Mouse (Mus musculus) gastrocnemius, adult 2 months (tissue): ENCODE results near the gene Mast1. TPM values are rescaled to one million over a fixed set of nuclear protein-coding genes. Genes with fewer than 3 reads are reported as not detected.
A peak's percentile ranks its signal among the peaks of the same experiment; 100 is the strongest.

ENCODE experiments used
- DNase-seq: peaks from one replicate; pipeline ENCODE4 v3.0.0; 2022
- H3K27ac ChIP-seq: fragments of 200-600 bp; 2 replicates; pipeline ENCODE4 v1.8.1; 2022; ENCODE audit warnings: mild to moderate bottlenecking
- H3K4me3 ChIP-seq: fragments of 200-600 bp; 2 replicates; pipeline ENCODE4 v1.8.1; 2022; ENCODE audit warnings: mild to moderate bottlenecking, moderate library complexity
- CTCF ChIP-seq: fragments of 200-600 bp; IDR thresholded peaks from 2 replicates; pipeline ENCODE4 v1.8.1; 2022; ENCODE audit warnings: antibody characterized with exemption, mild to moderate bottlenecking, moderate library complexity
- intact Hi-C: fragments of 180-260 bp; cut with DNase I; formaldehyde crosslinking; loops from one replicate; pipeline ENCODE4 v1.15.1; 2025
- total RNA-seq, 2 experiments: library from RNA; stranded (reverse); gene quantifications; 2 replicates each; pipeline ENCODE4 v1.2.3; 2021

Mast1 gene
- total RNA-seq, 2 experiments from 2014 or later, result 0.17 TPM; not detected in 1

DNA sequence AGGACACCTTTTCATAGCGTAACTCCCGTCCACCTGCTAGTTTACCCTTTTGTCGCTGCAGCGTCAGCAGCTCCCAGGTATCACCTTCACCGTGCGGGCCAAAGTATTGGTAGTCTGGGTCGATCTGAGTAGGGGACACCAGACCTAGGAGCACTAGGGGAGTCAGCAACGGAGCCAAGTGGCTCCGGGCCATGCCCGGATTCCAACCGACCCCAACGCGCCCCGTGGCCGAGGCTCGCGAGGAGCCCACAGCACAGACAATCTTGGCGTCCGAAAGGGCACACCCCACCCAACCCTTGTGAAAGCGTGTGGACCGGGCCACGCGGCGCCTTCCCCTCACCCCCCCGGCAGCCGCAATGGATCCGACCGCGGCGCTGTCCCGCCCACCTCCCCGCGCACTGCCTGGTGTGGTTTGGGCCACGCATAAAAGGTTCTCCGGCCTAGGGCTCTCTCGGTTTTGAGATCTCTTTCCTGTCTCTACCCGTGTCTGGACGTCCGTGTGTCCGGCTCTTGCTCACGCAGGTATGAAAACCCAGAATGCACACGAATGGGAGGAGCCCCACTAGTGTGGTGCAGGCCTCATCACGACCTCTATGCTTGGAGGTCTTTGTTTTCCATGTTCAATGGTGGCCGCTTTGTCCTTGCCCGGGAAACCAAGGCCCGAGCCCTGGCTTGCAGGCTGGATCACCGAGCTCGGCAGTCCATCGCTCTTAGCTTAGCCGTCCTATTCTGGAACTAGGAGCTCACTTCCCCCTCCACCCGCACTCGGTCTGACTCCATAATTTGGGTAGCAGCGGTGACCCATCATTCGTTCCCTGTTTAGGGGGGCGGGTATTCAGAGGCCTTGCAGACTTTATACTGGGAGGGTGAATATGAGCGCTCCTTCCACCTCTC, 32.3 kb upstream of the Mast1 start, which contains the start of the genes Gm49661, Prdx2 and Rnaseh2a:
Gene Gm49661, minus strand, starts transcription at position 193 of the 894 bp plus-strand sequence.
Gene Prdx2, plus strand, starts transcription at position 347 of the 894 bp plus-strand sequence.
Gene Rnaseh2a, minus strand, starts transcription at position 527 of the 894 bp plus-strand sequence.
- intact Hi-C loops, result loop anchor here (5.0 to 10.0 kb wide), 2 partner anchors 58 to 305 kb away; partner anchors contain the start of genes Asna1, Ier2 and Trir
- peak within 1 kb of the TSS; percentile 81 for H3K4me3 ChIP-seq
- TF ChIP-seq CTCF, result no peak
- peak within 1 kb of the TSS; percentile 94 for H3K27ac ChIP-seq
- peak; percentile 83 for DNase-seq

DNA sequence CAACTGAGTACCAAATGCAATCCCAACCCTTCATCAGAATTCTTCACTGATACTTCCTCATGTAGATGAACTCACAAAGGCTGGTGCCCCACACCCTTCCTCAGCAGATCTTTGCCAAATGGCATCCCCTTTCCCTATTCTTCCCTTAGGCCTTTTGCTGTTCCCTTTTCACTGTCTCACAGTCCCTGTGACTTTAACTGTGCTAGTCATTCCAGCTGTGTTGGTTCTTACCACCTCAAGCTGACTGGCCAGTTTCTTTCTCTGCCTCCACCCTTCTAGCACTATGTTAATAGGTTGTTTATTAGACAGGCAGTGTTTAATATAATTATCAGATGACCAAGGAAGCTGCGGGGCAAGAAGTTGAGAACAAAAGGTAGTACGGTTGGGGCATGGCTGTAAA, 31.5 kb upstream of the Mast1 start:
- peak overlapping the region; percentile 81 for H3K4me3 ChIP-seq
- H3K27ac ChIP-seq, result peak overlapping the region; percentile 94
- no peak for TF ChIP-seq CTCF
- DNase-seq, result no peak
- intact Hi-C loops, result loop anchor here (5.0 kb wide), 1 partner anchor 59 kb away; the partner anchor contains the start of genes Asna1 and Trir

DNA sequence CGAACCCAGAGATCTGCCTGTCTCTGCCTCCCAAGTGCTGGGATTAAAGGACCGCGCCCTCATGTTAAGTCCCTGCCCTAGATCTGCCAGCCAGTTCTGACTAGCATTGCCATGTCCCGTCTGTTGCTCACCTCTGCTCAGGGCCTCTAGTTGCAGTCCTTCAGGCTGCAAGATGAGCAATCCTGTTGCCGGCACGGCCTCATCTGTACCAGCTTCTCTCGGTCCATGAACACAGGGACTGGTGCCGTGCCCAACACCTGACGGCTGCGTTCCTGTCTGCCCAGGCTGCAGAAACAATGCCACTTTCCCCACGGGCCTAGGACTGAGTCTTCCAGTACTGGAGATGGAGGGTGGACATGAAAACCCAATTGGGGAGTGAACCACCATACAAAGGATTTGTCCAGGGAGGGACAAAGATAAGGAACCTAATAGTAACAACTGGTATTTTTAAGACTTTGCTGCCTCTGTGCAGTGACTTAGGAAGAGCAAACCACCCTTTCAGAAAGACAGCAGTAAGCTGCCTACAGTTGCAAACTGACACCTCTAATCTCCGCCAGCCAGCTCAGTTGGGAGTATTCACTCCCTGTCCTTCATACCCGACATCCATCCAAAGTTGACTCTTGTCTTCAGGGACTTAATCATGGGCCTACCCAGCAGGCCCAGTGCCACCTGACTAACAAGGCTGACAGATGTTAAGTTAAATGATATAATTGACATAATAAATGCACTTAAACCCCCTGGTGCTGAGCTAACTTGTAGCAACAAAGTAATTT, 30.6 kb upstream of the Mast1 start:
- DNase-seq, result peak; percentile 25
- Histone ChIP-seq H3K4me3 (no peak overlapping the region), H3K27ac (0 out of 2 replicates have a peak overlapping the region, but pooled peaks have one; percentile 16)

DNA sequence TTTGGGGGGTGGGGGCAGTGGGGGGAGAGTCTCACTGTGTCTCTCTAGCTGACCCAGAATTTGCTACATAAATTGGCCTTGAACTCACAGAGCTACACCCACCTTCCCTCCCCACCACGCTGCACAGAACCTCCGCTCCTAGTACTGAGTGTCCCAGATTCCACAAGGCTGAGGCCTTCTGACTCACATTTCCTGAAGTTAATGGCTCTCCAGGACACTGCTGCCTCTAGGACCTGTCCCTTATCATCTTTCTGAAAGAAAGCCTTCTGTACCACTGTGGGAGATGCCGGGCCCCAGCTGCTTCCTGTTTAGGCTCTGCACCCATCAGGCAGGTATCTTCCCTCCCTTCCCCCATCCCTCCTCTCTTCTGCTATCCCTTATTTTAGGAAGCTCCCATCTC, 29.4 kb upstream of the Mast1 start:
- no peak for TF ChIP-seq CTCF
- peak overlapping the region; percentile 81 for H3K27ac ChIP-seq
- DNase-seq, result no peak
- no peak overlapping the region for H3K4me3 ChIP-seq
- intact Hi-C loops, result loop anchor here (5.0 kb wide), 1 partner anchor 61 kb away; the partner anchor contains the start of genes Asna1 and Trir

More for the DNA sequence above, 30.6 kb upstream of the Mast1 start:
- intact Hi-C loops, result loop anchor here (5.0 kb wide), 1 partner anchor 60 kb away; the partner anchor contains the start of genes Asna1 and Trir
- no peak for TF ChIP-seq CTCF

DNA sequence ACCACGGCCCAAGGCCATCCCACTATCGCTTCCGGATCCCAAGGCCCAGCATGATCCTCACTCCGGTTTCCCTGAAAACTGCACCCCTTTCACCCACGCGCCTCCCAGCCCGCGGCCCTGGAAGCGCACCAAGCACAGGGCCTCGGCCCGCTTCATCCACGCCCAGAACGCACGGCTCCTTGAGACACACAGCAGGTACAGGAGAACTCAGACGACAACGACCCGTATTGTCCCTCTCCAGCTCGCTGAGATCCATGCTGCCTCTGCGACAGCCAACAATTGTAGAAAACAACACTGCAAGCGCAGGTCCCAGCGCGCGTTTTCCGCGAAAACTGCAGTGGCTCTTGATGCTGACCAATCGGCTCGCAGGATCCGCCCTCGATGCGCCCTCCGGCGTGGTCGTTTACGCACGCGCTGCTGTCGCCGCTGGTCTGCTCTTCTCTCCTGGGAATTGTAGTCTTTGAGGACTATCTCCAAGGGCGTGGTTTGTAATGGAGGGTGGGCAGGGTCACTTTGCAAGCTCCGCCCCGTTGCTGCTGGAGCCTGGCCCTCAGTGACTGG, 28.7 kb upstream of the Mast1 start:
- peak overlapping the region; percentile 90 for H3K4me3 ChIP-seq
- peak overlapping the region; percentile 81 for H3K27ac ChIP-seq
- intact Hi-C loops, result loop anchor here (5.0 kb wide), 1 partner anchor 61 kb away; the partner anchor contains the start of genes Asna1 and Trir
- DNase-seq, result peak; percentile 95
- TF ChIP-seq CTCF, result no peak

DNA sequence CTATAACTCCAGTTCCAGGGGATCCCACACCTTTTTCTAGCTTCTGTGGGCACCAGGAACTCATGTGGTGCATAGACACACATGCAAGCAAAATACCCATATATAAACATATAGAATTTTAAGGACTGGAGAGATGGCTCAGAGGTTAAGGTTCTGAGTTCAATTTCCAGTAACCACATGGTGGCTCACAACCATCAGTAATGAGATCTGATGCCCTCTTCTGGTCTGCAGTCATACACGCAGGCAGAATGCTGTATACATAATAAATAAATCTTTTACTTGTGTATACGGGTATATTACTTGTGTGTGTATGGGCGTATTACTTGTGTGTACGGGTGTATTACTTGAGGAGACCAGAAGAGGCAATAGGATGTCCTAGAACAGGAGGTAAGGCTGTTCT, 26.8 kb upstream of the Mast1 start:
- no peak for DNase-seq
- no peak overlapping the region for H3K4me3 ChIP-seq
- TF ChIP-seq CTCF, result no peak
- intact Hi-C loops, result no loop called here
- H3K27ac ChIP-seq, result no peak overlapping the region

DNA sequence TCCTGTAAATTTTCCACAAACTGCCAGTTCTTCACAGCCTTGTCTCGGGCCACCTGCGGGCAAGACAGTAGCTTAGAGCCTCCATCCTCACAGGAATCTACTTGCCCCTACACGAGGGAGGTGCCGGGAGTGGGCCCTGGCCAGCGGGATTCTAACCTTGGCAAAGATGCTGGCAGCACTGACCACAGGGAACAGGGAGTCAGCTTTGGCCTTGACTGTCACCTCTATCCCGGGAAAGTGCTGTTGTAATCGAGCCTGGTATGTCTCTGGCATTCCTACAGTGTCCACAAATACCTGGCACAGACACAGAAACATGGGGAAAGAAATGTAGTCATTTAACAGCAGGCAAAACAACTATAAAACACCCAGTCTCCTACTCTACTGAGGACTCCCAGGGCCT, 22.7 kb upstream of the Mast1 start:
- no peak for TF ChIP-seq CTCF
- intact Hi-C loops, result no loop called here
- DNase-seq, result peak; percentile 29
- H3K4me3 ChIP-seq, result no peak overlapping the region
- no peak overlapping the region for H3K27ac ChIP-seq

DNA sequence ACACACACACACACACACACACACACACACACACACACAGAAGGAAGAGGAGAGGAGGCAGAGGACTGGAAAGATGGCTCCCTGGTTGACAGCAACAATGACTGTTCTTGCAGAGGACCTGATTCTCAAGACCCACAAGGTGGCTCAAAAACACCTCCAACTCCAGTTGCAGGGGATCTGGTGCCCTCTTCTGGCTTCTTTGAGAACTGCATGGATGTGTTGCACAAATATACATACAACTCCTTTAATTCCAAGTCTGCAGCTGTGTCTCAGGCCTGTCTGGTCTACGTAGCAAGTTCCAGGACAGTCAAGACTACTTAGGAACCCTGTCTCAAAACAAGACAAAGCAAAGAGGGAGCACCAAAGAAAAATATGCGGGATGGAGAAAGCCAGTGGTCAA, 19.6 kb upstream of the Mast1 start:
- Histone ChIP-seq H3K4me3 (no peak overlapping the region), H3K27ac (no peak overlapping the region)
- peak; percentile 61 for DNase-seq
- intact Hi-C loops, result loop anchor here (2.0 kb wide), 1 partner anchor 28 kb away; no protein-coding TSS in a partner anchor
- peak; percentile 83 for TF ChIP-seq CTCF

DNA sequence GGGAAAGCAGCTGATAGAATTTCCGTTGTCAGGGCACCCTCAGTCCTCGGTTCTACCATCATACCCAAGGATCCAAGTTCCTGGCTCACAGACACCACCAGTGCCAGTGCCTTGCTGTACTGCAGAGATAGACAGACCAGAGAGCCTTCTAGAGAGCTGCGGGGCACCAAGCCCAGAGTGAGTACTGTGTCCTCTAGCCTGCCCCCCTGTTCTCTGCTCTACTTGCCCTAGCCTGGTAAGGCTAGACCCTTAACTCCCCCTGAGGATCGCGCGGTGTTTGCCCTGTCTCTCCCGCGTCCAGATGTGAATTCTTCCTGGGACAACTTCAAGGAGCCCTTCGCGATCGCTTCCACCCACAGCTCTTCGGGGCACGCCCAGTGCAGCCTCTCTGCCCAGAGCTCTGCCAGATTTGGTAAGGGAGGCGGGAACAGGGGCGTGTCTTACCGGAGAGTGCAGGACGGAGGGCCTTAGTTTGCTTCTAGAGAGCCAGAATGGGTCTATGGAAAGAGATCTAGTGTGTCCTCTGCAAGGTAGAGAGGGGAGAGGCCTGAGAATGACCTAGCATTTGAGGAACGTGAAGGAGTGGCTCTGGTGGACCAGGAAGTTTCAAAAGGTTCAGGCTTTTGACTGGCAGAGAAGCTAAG, 15.6 kb upstream of the Mast1 start:
- intact Hi-C loops, result no loop called here
- peak; percentile 69 for DNase-seq
- Histone ChIP-seq H3K27ac (no peak overlapping the region), H3K4me3 (peak overlapping the region; percentile 37)
- no peak for TF ChIP-seq CTCF

DNA sequence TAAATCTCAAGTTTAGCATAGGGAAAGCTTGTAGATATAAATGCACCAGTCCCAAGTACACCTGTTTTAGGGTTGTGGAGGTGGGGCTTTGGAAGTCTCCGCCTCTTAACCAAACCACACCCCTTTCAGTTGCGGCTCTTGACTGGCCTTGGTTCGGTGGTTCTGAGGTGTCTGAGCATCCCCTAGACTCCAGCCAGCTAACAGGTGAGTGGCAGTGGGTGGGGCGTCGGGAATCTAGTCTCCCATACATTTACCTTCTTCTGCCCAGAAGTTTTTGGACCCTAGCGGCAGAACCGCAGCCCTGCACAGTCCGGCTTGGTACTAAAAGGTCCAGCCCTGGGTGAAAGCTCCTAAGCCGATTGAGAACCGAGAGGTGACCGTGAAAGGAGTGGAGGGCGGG, 12.6 kb upstream of the Mast1 start:
- Histone ChIP-seq H3K27ac (no peak overlapping the region), H3K4me3 (no peak overlapping the region)
- intact Hi-C loops, result no loop called here
- DNase-seq, result no peak
- TF ChIP-seq CTCF, result no peak

DNA sequence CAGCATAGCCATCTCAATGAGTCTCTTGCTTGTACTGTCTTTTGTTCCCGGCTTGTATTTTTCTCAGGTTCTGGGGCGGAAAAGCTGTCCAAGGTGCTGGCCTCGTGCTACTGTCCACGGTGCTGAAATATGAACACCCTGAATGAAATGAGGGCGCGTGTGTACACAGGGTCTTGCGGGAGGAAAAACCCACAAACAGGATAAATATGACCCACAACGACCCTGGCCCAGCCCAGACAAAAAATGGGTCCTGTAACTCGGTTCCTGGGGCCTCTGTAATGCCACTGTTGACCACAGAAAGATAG, 10.0 kb upstream of the Mast1 start:
- H3K4me3 ChIP-seq, result no peak overlapping the region
- intact Hi-C loops, result no loop called here
- TF ChIP-seq CTCF, result no peak
- H3K27ac ChIP-seq, result no peak overlapping the region
- no peak for DNase-seq

DNA sequence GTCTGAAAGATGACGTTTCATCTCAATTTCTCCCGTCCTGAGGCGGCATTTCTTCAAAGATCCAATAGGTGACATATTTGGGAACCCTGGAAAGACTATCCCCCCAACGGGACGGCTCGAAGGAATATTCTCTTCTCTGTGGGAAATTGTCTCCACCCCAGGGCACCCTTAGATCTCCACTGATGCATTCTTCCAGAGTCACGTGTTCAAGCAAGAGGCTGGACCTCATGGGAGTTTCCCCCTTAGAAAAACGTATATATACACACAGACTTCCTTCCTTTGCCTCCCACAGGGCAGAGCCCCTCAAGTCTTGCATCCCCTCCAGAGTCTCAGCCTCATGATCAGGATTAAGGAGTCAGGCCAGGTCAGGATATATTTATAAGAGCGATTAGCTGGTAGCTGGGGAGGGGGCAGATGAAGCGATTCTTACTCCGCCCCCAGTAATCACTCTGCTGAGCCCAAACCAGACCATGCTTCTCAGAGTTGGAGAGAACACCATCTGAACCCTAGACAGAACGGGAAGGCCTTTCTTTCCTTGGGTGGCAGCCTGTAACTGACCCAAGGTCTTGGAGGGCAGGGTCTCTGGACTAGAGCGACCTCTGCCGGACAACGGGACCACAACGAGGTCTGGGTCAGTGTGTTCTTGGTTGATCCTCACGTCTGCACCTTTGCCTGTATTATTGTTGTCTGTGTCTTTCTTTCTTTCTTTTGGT, 9.5 kb upstream of the Mast1 start, which contains the start of gene Rtbdn:
Gene Rtbdn, plus strand, starts transcription at position 464 of the 713 bp plus-strand sequence.
- TF ChIP-seq CTCF, result peak; percentile 39
- intact Hi-C loops, result no loop called here
- no peak for DNase-seq
- Histone ChIP-seq H3K4me3 (peak within 1 kb of the TSS; percentile 67), H3K27ac (no peak within 1 kb of the TSS)
